Mouse (Mus musculus): ENCODE results near the gene Olfr1408. TPM values are rescaled to one million over a fixed set of nuclear protein-coding genes. Genes with fewer than 3 reads are reported as not detected.

Olfr1408 gene
- total RNA-seq (2022): not detected

DNA sequence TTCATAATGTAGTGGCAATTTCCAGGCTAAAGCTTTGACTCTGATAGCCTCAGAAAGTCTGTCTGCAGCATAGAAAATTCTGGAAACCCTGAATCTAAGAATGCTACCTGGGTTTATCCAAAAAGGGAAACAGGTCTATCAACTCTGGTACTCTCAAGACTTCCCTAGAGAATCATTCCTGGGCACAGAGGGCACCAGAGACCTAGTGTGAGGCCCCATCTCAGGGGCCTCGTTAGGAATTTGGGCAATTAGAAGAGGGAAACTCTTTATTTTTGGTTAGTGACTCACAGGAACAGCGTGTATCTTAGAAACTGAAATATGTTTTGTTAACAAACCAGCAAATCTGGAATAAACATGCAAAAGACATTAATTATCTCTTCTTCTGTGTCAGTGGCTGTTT is at the start of gene Olfr1408:
Olfr1408 (minus strand) TSS at position 101 of the 400 bp plus-strand sequence.
- DNase-seq (ENCODE audit: low spot score in 2 of 2): no peak

DNA sequence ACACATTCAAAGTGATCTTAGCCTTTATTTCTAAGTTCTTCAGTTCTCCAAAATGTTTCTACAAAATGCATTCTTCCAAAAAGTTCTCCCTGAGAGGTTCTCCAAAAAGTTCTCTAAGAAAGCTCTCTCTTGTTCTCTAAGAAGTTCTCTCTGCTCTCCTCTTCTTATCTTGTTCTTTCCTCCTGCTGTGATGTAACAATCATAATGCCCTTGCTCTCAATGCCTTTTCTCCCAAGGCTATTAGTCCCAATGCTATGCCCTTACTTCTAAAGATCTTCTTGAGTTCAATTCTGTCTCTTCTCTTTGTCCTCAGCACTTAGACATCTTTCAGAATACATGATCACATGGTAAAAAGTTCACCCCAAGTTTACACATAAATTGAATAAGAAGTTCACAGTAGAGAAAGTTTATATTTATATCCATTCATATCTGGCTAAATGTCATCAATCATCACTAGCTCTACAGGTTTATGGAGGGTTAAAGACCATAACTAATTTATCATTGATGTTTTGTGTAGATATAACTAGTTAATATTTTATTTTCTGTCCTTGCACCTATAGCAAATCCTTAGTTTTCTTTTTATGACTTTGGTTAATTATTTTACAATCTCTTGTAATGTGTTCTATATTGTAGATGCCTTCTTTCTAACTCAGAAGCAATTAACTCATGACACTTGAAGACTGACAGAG is 37.1 kb upstream of the Olfr1408 start:
- no peak for DNase-seq (ENCODE audit: low spot score in 2 of 2)

Other genes starting within 250 kb of the Olfr1408 start
- gene Apcs, start 242.3 kb downstream of the Olfr1408 start, total RNA-seq (2022): not detected
- gene Olfr16, start 187.0 kb downstream of the Olfr1408 start, total RNA-seq (2022): not detected
- gene Olfr1406, start 53.3 kb upstream of the Olfr1408 start, total RNA-seq (2022): not detected
- gene Olfr218, start 60.4 kb upstream of the Olfr1408 start, total RNA-seq (2022): not detected
- gene Olfr1404, start 75.0 kb upstream of the Olfr1408 start, total RNA-seq (2022): not detected
- gene Fcer1a, start 89.8 kb upstream of the Olfr1408 start, total RNA-seq (2022): under 1 TPM in 1 of 4 experiments, not detected in 3; 0.29 TPM
- not detected for gene Olfr418, start 128.6 kb upstream of the Olfr1408 start, total RNA-seq (2022)
- gene Mptx2, start 140.4 kb upstream of the Olfr1408 start, total RNA-seq (2022): not detected
- gene Ackr1, start 196.4 kb upstream of the Olfr1408 start, total RNA-seq (2022): 1 to 10 TPM; 1.3 to 2.9 (median 1.9) TPM
- under 1 TPM in 1 of 4 experiments, not detected in 3; 0.58 TPM for gene Aim2, start 213.5 kb upstream of the Olfr1408 start, total RNA-seq (2022)
- gene Cadm3, start 230.3 kb upstream of the Olfr1408 start, total RNA-seq (2022): 1 to 10 TPM; 4.2 to 6.8 (median 6.2) TPM

All from gastrocnemius, adult 8-10 months (tissue).